Mouse (Mus musculus) heart, adult 2 months (tissue): ENCODE data around the gene Eme2. TPM values are rescaled to one million over a fixed set of nuclear protein-coding genes. Genes with fewer than 3 reads are reported as not detected.

Experiments
- DNase-seq, 2 experiments: peaks; one replicate each; pipeline ENCODE4 v3.0.0; 2021
- H3K27ac ChIP-seq: fragments of 200-600 bp; 2 replicates; pipeline ENCODE4 v1.8.1; 2022
- H3K27me3 ChIP-seq: fragments of 200-500 bp; 2 replicates; pipeline ENCODE4 v1.6.1; 2012; ENCODE audit warnings: mild to moderate bottlenecking, low read length, inconsistent platforms, mixed read lengths; ENCODE audit not compliant: control insufficient read depth, insufficient read depth
- H3K36me3 ChIP-seq: fragments of 200-500 bp; 2 replicates; pipeline ENCODE4 v1.6.1; 2012; ENCODE audit warnings: low read length, inconsistent platforms; ENCODE audit not compliant: control insufficient read depth, insufficient read depth
- H3K4me1 ChIP-seq: fragments of 200-500 bp; 2 replicates; pipeline ENCODE4 v1.6.1; 2011; ENCODE audit warnings: low read length; ENCODE audit not compliant: control insufficient read depth, insufficient read depth
- H3K4me3 ChIP-seq: fragments of 200-600 bp; 2 replicates; pipeline ENCODE4 v1.8.1; 2022
- H3K79me2 ChIP-seq: fragments of 200-500 bp; replicated peaks from 2 replicates; pipeline ENCODE4 v1.6.1; 2012; ENCODE audit warnings: mild to moderate bottlenecking, inconsistent platforms, low read length, moderate library complexity, mixed read lengths; ENCODE audit not compliant: control insufficient read depth, insufficient read depth
- H3K9ac ChIP-seq: fragments of 200-500 bp; 2 replicates; pipeline ENCODE4 v1.6.1; 2012; ENCODE audit warnings: low read depth, mild to moderate bottlenecking, control low read depth, inconsistent platforms, low read length, mixed read lengths
- CTCF ChIP-seq: fragments of 200-600 bp; IDR thresholded peaks from 2 replicates; pipeline ENCODE4 v1.8.1; 2022; ENCODE audit warnings: antibody characterized with exemption, mild to moderate bottlenecking, moderate library complexity
- EP300 ChIP-seq: fragments of 200-500 bp; IDR thresholded peaks from 2 replicates; pipeline ENCODE4 v1.6.1; 2011; ENCODE audit warnings: low read depth, low read length, control low read depth; ENCODE audit not compliant: insufficient read depth
- POLR2A ChIP-seq: fragments of 200-500 bp; IDR thresholded peaks from 2 replicates; pipeline ENCODE4 v1.6.1; 2011; ENCODE audit warnings: mild to moderate bottlenecking, low read depth, low read length, control low read depth; ENCODE audit not compliant: insufficient read depth
- WGBS: fragments of 180-500 bp; shearing (Covaris S2); methylation state at CpG from one replicate; pipeline ENCODE4 v1.1.7; 2018; 5-methylcytosine and 5-hydroxymethylcytosine counted together
- intact Hi-C: fragments of 180-260 bp; cut with DNase I; formaldehyde crosslinking; loops from one replicate; pipeline ENCODE4 v1.15.1; 2025
- polyA plus RNA-seq: library from polyadenylated mRNA; depleted of rRNA; stranded (reverse); fragments of >200 nt; gene quantifications from 2 replicates; pipeline ENCODE4 v1.2.3, GENCODE M21; 2012
- total RNA-seq, 2 experiments: library from RNA; stranded (reverse); gene quantifications; 2 replicates each; pipeline ENCODE4 v1.2.3; 2021

The Eme2 gene
- total and polyA plus RNA-seq, 3 experiments: 16.9 to 20.3 (median 18.3) TPM

GRCm38 (mm10) chr17:24865776-24866175 lies 29.1 kb downstream of the Eme2 start, which contains the start of gene Igfals:
Gene Igfals (plus strand): TSS chr17:24865997.
- H3K79me2 ChIP-seq: no peaks in the 10 kb centered on the region
- no peak within 1 kb of the TSS for H3K27ac ChIP-seq
- no peaks in the 10 kb centered on the region for H3K27me3 ChIP-seq
- no peak within 1 kb of the TSS for H3K4me3 ChIP-seq
- H3K9ac ChIP-seq: no peak within 1 kb of the TSS
- TF ChIP-seq CTCF: no peak
- no peak for TF ChIP-seq EP300
- no peak for TF ChIP-seq POLR2A
- DNase-seq: no peak
- H3K4me1 ChIP-seq: no peaks in the 10 kb centered on the region
- 89% methylated on average over 8 of the region's 8 CpGs for WGBS
- intact Hi-C loops: no loop called here
- H3K36me3 ChIP-seq: no peaks in the 10 kb centered on the region

GRCm38 (mm10) chr17:24861785-24862184 lies 33.1 kb downstream of the Eme2 start:
- WGBS: 90% methylated on average over 3 of the region's 3 CpGs
- H3K79me2 ChIP-seq: no peaks in the 10 kb centered on the region
- intact Hi-C loops: no loop called here
- no peaks in the 10 kb centered on the region for H3K27me3 ChIP-seq
- no peaks in the 10 kb centered on the region for H3K36me3 ChIP-seq
- no peak overlapping the region for H3K27ac ChIP-seq
- no peak overlapping the region for H3K4me3 ChIP-seq
- DNase-seq: no peak
- no peak overlapping the region for H3K9ac ChIP-seq
- TF ChIP-seq CTCF: no peak
- TF ChIP-seq EP300: no peak
- no peak for TF ChIP-seq POLR2A
- H3K4me1 ChIP-seq: no peaks in the 10 kb centered on the region; the same call in 1 of the 2 replicates

GRCm38 (mm10) chr17:24860076-24860475 lies 34.8 kb downstream of the Eme2 start:
- Histone ChIP-seq H3K4me3 (no peak overlapping the region), H3K27me3 (no peaks in the 10 kb centered on the region), H3K9ac (no peak overlapping the region), H3K27ac (no peak overlapping the region), H3K4me1 (no peaks in the 10 kb centered on the region; the same call in 1 of the 2 replicates), H3K79me2 (no peaks in the 10 kb centered on the region), H3K36me3 (no peaks in the 10 kb centered on the region)
- WGBS: 88% methylated on average over 8 of the region's 8 CpGs
- intact Hi-C loops: no loop called here
- TF ChIP-seq CTCF (no peak), POLR2A (no peak), EP300 (no peak)
- no peak for DNase-seq

DNA sequence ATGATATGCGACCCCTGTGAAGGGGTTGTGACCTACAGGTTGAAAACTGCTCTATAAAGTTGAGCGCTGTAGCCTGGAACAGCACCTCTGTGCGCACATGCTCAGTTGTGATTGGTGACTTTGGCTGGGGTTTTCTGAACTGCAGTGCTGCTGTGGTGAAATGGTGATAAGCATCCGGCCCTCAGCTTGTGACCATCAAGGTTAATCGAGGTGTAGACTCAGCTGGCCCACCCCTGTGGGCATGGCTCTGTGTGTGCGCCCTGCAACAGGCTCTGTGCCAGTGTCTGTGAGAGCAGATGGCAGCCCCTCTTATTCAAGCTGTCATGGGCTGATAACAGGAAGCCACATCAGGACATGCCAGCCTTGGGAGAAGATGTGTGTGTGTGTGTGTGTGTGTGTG lies 35.9 kb downstream of the Eme2 start:
- no peak for TF ChIP-seq POLR2A
- TF ChIP-seq EP300: no peak
- no peak for TF ChIP-seq CTCF
- intact Hi-C loops: no loop called here
- Histone ChIP-seq H3K27me3 (no peaks in the 10 kb centered on the region), H3K27ac (no peak overlapping the region), H3K4me3 (no peak overlapping the region), H3K9ac (no peak overlapping the region), H3K36me3 (no peaks in the 10 kb centered on the region), H3K4me1 (no peaks in the 10 kb centered on the region; the same call in 1 of the 2 replicates), H3K79me2 (no peaks in the 10 kb centered on the region)
- no peak for DNase-seq
- WGBS: 68% methylated on average over 6 of the region's 6 CpGs

DNA sequence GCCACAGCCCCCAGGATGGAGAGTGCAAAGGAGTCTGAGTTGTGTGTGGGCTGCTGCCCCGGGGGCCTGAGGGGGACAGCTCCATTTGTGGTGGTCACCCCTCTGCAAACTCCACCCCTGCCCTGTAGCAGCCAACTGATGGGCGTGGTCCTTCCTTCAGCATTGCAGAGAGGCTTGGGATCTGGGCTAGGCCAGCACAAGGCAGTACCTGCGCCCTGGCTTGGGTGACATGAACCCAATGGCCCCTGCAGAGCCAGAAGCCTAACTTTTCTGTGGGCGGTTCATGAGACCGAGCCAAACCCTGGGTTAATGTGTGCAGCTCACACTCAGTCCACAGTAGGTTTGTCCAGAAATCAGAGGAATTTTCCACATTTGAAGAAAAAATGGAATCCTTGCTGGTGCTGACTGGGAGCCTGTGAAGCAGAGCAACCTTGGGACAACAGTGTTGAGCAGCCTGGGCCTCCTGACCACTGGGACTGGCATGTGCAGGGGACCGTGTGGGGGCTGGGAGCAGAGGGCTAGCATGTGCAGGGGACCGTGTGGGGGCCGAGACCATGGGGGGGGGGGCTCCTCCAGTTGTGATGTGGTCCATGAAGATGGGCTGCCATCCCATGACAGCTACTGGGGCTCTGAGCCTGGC lies 36.9 kb downstream of the Eme2 start:
- TF ChIP-seq CTCF: no peak
- no peak for TF ChIP-seq POLR2A
- TF ChIP-seq EP300: no peak
- Histone ChIP-seq H3K27me3 (no peaks in the 10 kb centered on the region), H3K79me2 (no peaks in the 10 kb centered on the region), H3K4me3 (no peak overlapping the region), H3K9ac (no peak overlapping the region), H3K36me3 (no peaks in the 10 kb centered on the region), H3K27ac (no peak overlapping the region), H3K4me1 (no peaks in the 10 kb centered on the region; the same call in 1 of the 2 replicates)
- intact Hi-C loops: no loop called here
- DNase-seq: no peak
- 83% methylated on average over 8 of the region's 8 CpGs for WGBS

- H3K4me1 ChIP-seq: no peaks in the 10 kb centered on the region; the same call in none of the 2 replicates
- WGBS: 91% methylated on average over 13 of the region's 13 CpGs
- H3K79me2 ChIP-seq: no peaks in the 10 kb centered on the region
- H3K9ac ChIP-seq: no peak overlapping the region
- intact Hi-C loops: no loop called here
- TF ChIP-seq CTCF: no peak
- no peak for TF ChIP-seq POLR2A
- no peak for TF ChIP-seq EP300
- H3K27me3 ChIP-seq: no peaks in the 10 kb centered on the region
- no peak overlapping the region for H3K27ac ChIP-seq
- no peak for DNase-seq
- no peak overlapping the region for H3K4me3 ChIP-seq
- no peaks in the 10 kb centered on the region for H3K36me3 ChIP-seq
Observed at GRCm38 (mm10) chr17:24856589-24856988, 38.3 kb downstream of the Eme2 start.
